Mouse (Mus musculus) testis, adult 2 months (tissue): ENCODE data around the gene Cpsf4.

ENCODE experiments used
- CTCF ChIP-seq: fragments of 200-500 bp; IDR thresholded peaks from 2 replicates; pipeline ENCODE4 v1.5.1; 2012; ENCODE audit warnings: low read depth, mild to moderate bottlenecking, inconsistent platforms, low read length, moderate library complexity; ENCODE audit not compliant: control insufficient read depth, insufficient read depth, insufficient replicate concordance
- POLR2A ChIP-seq: fragments of 200-500 bp; IDR thresholded peaks from 2 replicates; pipeline ENCODE4 v1.6.1; 2012; ENCODE audit warnings: low read depth, mild to moderate bottlenecking, inconsistent platforms, low read length, moderate library complexity; ENCODE audit not compliant: control insufficient read depth

GRCm38 (mm10) chr5:145226453-145226852, 59.4 kb downstream of the Cpsf4 start:
- no peak for TF ChIP-seq CTCF
- no peak for TF ChIP-seq POLR2A
